Comparison of ENCODE assay signal across 16 mouse cellular contexts in genomic region chr3:137762213-137762884, GRCm38 (mm10).
DNase-seq lines count a peak whose midpoint lies in the region; ATAC-seq and TF ChIP-seq lines count a peak whose summit lies in the region.
"Had no signal": no experiment of that assay in that cellular context is flagged by ENCODE, and none has a peak within 500 bp of the region (broad histone marks: within the 10 kb centered on the region; RNA-seq: fewer than 3 reads in every experiment).

No protein-coding gene starts in this region.

- peak; percentile 61 for DNase-seq in heart, adult 11 months
- DNase-seq in heart, postnatal 10 days, result no peak
- DNase-seq in midbrain, embryonic 14.5 days, result peak; percentile 32
- peak; percentile 24 for DNase-seq in forebrain, postnatal 0 days
- DNase-seq in lung, postnatal 4 days, result no peak
- DNase-seq: cerebellum, adult 9-11 months; heart, postnatal 36 days; layer of hippocampus, adult 9-11 months; lung, embryonic 14.5 days; thymus, adult 18-20 months had no signal

- H3K4me2 ChIP-seq in midbrain, embryonic 14.5 days (ENCODE audit: low read length), result no peak overlapping the region
- H3K4me2 ChIP-seq in midbrain, embryonic 13.5 days (replicated peaks), result no peak overlapping the region
- H3K4me2 ChIP-seq in forebrain, postnatal 0 days (ENCODE audit: low read depth), result 0 out of 2 replicates have a peak overlapping the region, but pooled peaks have one; percentile 5
- peak overlapping the region; percentile 27 for H3K4me2 ChIP-seq in stomach, embryonic 16.5 days (ENCODE audit: low read depth, low read length)
- H3K4me2 ChIP-seq: embryonic facial prominence, embryonic 13.5 days; kidney, embryonic 15.5 days; lung, embryonic 14.5 days had no signal

- no peak overlapping the region for H3K4me3 ChIP-seq in midbrain, embryonic 14.5 days (replicated peaks; ENCODE audit: low read depth, low read length)
- no peak overlapping the region for H3K4me3 ChIP-seq in midbrain, embryonic 13.5 days (replicated peaks)
- no peak overlapping the region for H3K4me3 ChIP-seq in forebrain, postnatal 0 days (ENCODE audit: low read depth, low read length)
- H3K4me3 ChIP-seq in stomach, embryonic 16.5 days (replicated peaks; ENCODE audit: low read length), result no peak overlapping the region
- H3K4me3 ChIP-seq: embryonic facial prominence, embryonic 13.5 days; kidney, embryonic 15.5 days; limb, embryonic 10.5 days; megakaryocyte, embryonic 14.5 days had no signal

- TF ChIP-seq CTCF in forebrain, postnatal 0 days (IDR thresholded peaks at IDR 0.05; ENCODE audit: low read depth), result no peak

- H3K9ac ChIP-seq in midbrain, embryonic 14.5 days (replicated peaks; ENCODE audit: low read length), result no peak overlapping the region
- no peak overlapping the region for H3K9ac ChIP-seq in midbrain, embryonic 13.5 days (replicated peaks)
- no peak overlapping the region for H3K9ac ChIP-seq in forebrain, postnatal 0 days
- H3K9ac ChIP-seq in stomach, embryonic 16.5 days (ENCODE audit: low read length), result no peak overlapping the region
- H3K9ac ChIP-seq: embryonic facial prominence, embryonic 13.5 days; kidney, embryonic 15.5 days; lung, embryonic 14.5 days had no signal

- no peak for ATAC-seq in midbrain, embryonic 14.5 days (ENCODE audit: low FRiP score, low TSS enrichment)
- no peak for ATAC-seq in midbrain, embryonic 13.5 days
- ATAC-seq in forebrain, postnatal 0 days, result peak; percentile 63
- ATAC-seq in stomach, embryonic 16.5 days (ENCODE audit: insufficient read depth, low FRiP score), result peak; percentile 71; the same call in 1 of the 2 replicates

- WGBS in midbrain, embryonic 14.5 days, result 67% methylated on average over 14 of the region's 14 CpGs
- WGBS in midbrain, embryonic 13.5 days, result 70% methylated on average over 14 of the region's 14 CpGs
- WGBS in forebrain, postnatal 0 days, result 60% methylated on average over 14 of the region's 14 CpGs
- 40% methylated on average over 14 of the region's 14 CpGs for WGBS in stomach, embryonic 16.5 days

- H3K27me3 ChIP-seq in midbrain, embryonic 14.5 days (ENCODE audit: control insufficient read depth, insufficient read depth, low read length), result no peaks in the 10 kb centered on the region
- no peaks in the 10 kb centered on the region for H3K27me3 ChIP-seq in midbrain, embryonic 13.5 days
- no peaks in the 10 kb centered on the region for H3K27me3 ChIP-seq in forebrain, postnatal 0 days (ENCODE audit: insufficient read depth, low read length)
- no peaks in the 10 kb centered on the region for H3K27me3 ChIP-seq in stomach, embryonic 16.5 days (ENCODE audit: control insufficient read depth, insufficient read depth, low read length)
- H3K27me3 ChIP-seq: embryonic facial prominence, embryonic 13.5 days; kidney, embryonic 15.5 days had no signal

- no peak overlapping the region; the same call in 1 of the 2 replicates for H3K27ac ChIP-seq in midbrain, embryonic 14.5 days (replicated peaks; ENCODE audit: low read depth, low read length)
- no peak overlapping the region for H3K27ac ChIP-seq in midbrain, embryonic 13.5 days
- H3K27ac ChIP-seq in forebrain, postnatal 0 days (ENCODE audit: low read depth, low read length), result no peak overlapping the region
- H3K27ac ChIP-seq in stomach, embryonic 16.5 days (ENCODE audit: low read length), result no peak overlapping the region
- H3K27ac ChIP-seq: embryonic facial prominence, embryonic 13.5 days; kidney, embryonic 15.5 days; limb, embryonic 10.5 days had no signal

- intact Hi-C loops in heart, postnatal 10 days (cut with DNase I), result no loop called here

- H3K36me3 ChIP-seq in midbrain, embryonic 14.5 days (ENCODE audit: control insufficient read depth, insufficient read depth, low read length), result no peaks in the 10 kb centered on the region
- no peaks in the 10 kb centered on the region for H3K36me3 ChIP-seq in midbrain, embryonic 13.5 days
- H3K36me3 ChIP-seq in forebrain, postnatal 0 days (ENCODE audit: insufficient read depth), result no peaks in the 10 kb centered on the region
- no peaks in the 10 kb centered on the region for H3K36me3 ChIP-seq in stomach, embryonic 16.5 days (ENCODE audit: control insufficient read depth, insufficient read depth, low read length)
- H3K36me3 ChIP-seq: embryonic facial prominence, embryonic 13.5 days; kidney, embryonic 15.5 days; limb, embryonic 10.5 days had no signal

- no peaks in the 10 kb centered on the region for H3K9me3 ChIP-seq in midbrain, embryonic 14.5 days (ENCODE audit: control insufficient read depth, low read length)
- H3K9me3 ChIP-seq in midbrain, embryonic 13.5 days, result no peaks in the 10 kb centered on the region
- H3K9me3 ChIP-seq in forebrain, postnatal 0 days (ENCODE audit: low read length), result no peaks in the 10 kb centered on the region
- H3K9me3 ChIP-seq in stomach, embryonic 16.5 days (replicated peaks; ENCODE audit: control insufficient read depth, low read length), result no peaks in the 10 kb centered on the region
- H3K9me3 ChIP-seq: embryonic facial prominence, embryonic 13.5 days; kidney, embryonic 15.5 days; limb, embryonic 10.5 days; megakaryocyte, embryonic 14.5 days had no signal

- H3K4me1 ChIP-seq in midbrain, embryonic 14.5 days (ENCODE audit: control insufficient read depth, insufficient read depth, low read length), result no peaks in the 10 kb centered on the region
- no peaks in the 10 kb centered on the region for H3K4me1 ChIP-seq in midbrain, embryonic 13.5 days (replicated peaks)
- no peaks in the 10 kb centered on the region for H3K4me1 ChIP-seq in forebrain, postnatal 0 days (ENCODE audit: insufficient read depth)
- no peaks in the 10 kb centered on the region for H3K4me1 ChIP-seq in stomach, embryonic 16.5 days (ENCODE audit: control insufficient read depth, insufficient read depth, low read length)
- H3K4me1 ChIP-seq: embryonic facial prominence, embryonic 13.5 days; kidney, embryonic 15.5 days; limb, embryonic 10.5 days; megakaryocyte, embryonic 14.5 days had no signal

Comparison
In these comparisons a context has a peak if more than half of its experiments do, and no peak if none do; other contexts are left out.
1. DNase-seq: peak in heart, adult 11 months (single experiment), midbrain, embryonic 14.5 days (single experiment) and forebrain, postnatal 0 days (single experiment); none in heart, postnatal 10 days (0 of 2) and lung, postnatal 4 days (0 of 2).
2. ATAC-seq: peak in forebrain, postnatal 0 days (single experiment) and stomach, embryonic 16.5 days (single experiment); none in midbrain, embryonic 14.5 days (single experiment) and midbrain, embryonic 13.5 days (single experiment).
3. H3K4me2 ChIP-seq: peak in forebrain, postnatal 0 days (single experiment) and stomach, embryonic 16.5 days (single experiment); none in midbrain, embryonic 14.5 days (single experiment) and midbrain, embryonic 13.5 days (single experiment).